Mouse (Mus musculus) MEL (cell line): ENCODE data around the gene Rsbn1l. TPM values are rescaled to one million over a fixed set of nuclear protein-coding genes. Genes with fewer than 3 reads are reported as not detected.

Source experiments
- DNase-seq: peaks from one replicate; pipeline ENCODE4 v3.0.0; 2011; ENCODE audit warnings: low read depth, low spot score
- H3K27ac ChIP-seq: 2 replicates; pipeline ENCODE4 v1.5.1; 2012; ENCODE audit warnings: low read depth, mild to moderate bottlenecking, control low read depth, low read length, moderate library complexity; ENCODE audit not compliant: control insufficient read depth
- H3K27me3 ChIP-seq, 2 experiments: fragments of 150-350 bp in 1 of 2; sonication (generic) in 1 of 2; 2 replicates each; pipeline ENCODE4 v1.6.1; 2012; ENCODE audit warnings: low read length in 2 of 2, mild to moderate bottlenecking in 2 of 2, improper control_type of control experiment in 1 of 2, moderate library complexity in 1 of 2; ENCODE audit not compliant: insufficient read depth in 2 of 2, control insufficient read depth in 1 of 2
- H3K36me3 ChIP-seq, 2 experiments: 2 replicates each; pipeline ENCODE4 v1.6.1; 2012 to 2014; ENCODE audit warnings: low read length in 2 of 2, improper control_type of control experiment in 1 of 2, inconsistent platforms in 1 of 2, mild to moderate bottlenecking in 1 of 2; ENCODE audit not compliant: insufficient read depth in 2 of 2, control insufficient read depth in 1 of 2
- H3K4me1 ChIP-seq, 2 experiments: fragments of 150-350 bp in 1 of 2; sonication (generic) in 1 of 2; 2 replicates each; pipeline ENCODE4 v1.6.1; 2012; ENCODE audit warnings: low read length in 2 of 2, improper control_type of control experiment in 1 of 2, mild to moderate bottlenecking in 1 of 2; ENCODE audit not compliant: insufficient read depth in 2 of 2, control insufficient read depth in 1 of 2
- H3K4me3 ChIP-seq, 2 experiments: fragments of 150-350 bp in 1 of 2; sonication (generic) in 1 of 2; 2 replicates each; pipeline ENCODE4 v1.5.1; 2012; ENCODE audit warnings: low read depth in 2 of 2, low read length in 2 of 2, mild to moderate bottlenecking in 2 of 2, moderate library complexity in 2 of 2, control low read depth in 1 of 2, improper control_type of control experiment in 1 of 2; ENCODE audit not compliant: control insufficient read depth in 1 of 2, insufficient read depth in 1 of 2
- H3K79me2 ChIP-seq: 2 replicates; pipeline ENCODE4 v1.6.1; 2012; ENCODE audit warnings: mild to moderate bottlenecking, low read length, moderate library complexity; ENCODE audit not compliant: control insufficient read depth, poor library complexity, insufficient read depth
- H3K9ac ChIP-seq: 2 replicates; pipeline ENCODE4 v1.6.1; 2012; ENCODE audit warnings: low read depth, mild to moderate bottlenecking, control low read depth, low read length, moderate library complexity; ENCODE audit not compliant: control insufficient read depth, poor library complexity, severe bottlenecking
- H3K9me3 ChIP-seq: fragments of 150-350 bp; sonication (generic); replicated peaks from 2 replicates; pipeline ENCODE4 v1.6.1; 2012; ENCODE audit warnings: mild to moderate bottlenecking, low read length, improper control_type of control experiment, moderate library complexity; ENCODE audit not compliant: insufficient read depth
- BHLHE40 ChIP-seq: IDR thresholded peaks from 2 replicates; pipeline ENCODE4 v1.6.1; 2012; ENCODE audit warnings: low read depth, mild to moderate bottlenecking, inconsistent platforms, low read length, improper control_type of control experiment, borderline replicate concordance
- CHD2 ChIP-seq: IDR thresholded peaks from 2 replicates; pipeline ENCODE4 v1.6.1; 2011; ENCODE audit warnings: low read length, improper control_type of control experiment
- E2F4 ChIP-seq: IDR thresholded peaks from 2 replicates; pipeline ENCODE4 v1.6.1; 2011; ENCODE audit warnings: low read depth, low read length, improper control_type of control experiment, borderline replicate concordance
- ELF1 ChIP-seq: IDR thresholded peaks from 2 replicates; pipeline ENCODE4 v1.6.1; 2014; ENCODE audit warnings: low read depth, mild to moderate bottlenecking, inconsistent platforms, low read length, improper control_type of control experiment, moderate library complexity
- GATA1 ChIP-seq: IDR thresholded peaks from 2 replicates; pipeline ENCODE4 v1.6.1; 2011; ENCODE audit warnings: low read depth, low read length, improper control_type of control experiment
- KAT2A ChIP-seq: conservative IDR thresholded peaks from 2 replicates; pipeline ENCODE4 v1.6.1; 2012; ENCODE audit warnings: low read depth, low read length, improper control_type of control experiment, inconsistent platforms
- MAX ChIP-seq: IDR thresholded peaks from 2 replicates; pipeline ENCODE4 v1.6.1; 2011; ENCODE audit warnings: low read length, improper control_type of control experiment
- MXI1 ChIP-seq: IDR thresholded peaks from 2 replicates; pipeline ENCODE4 v1.6.1; 2011; ENCODE audit warnings: mild to moderate bottlenecking, low read depth, low read length, improper control_type of control experiment
- MYB ChIP-seq: IDR thresholded peaks from 2 replicates; pipeline ENCODE4 v1.6.1; 2011; ENCODE audit warnings: mild to moderate bottlenecking, low read depth, low read length, improper control_type of control experiment
- NELFE ChIP-seq: IDR thresholded peaks from 2 replicates; pipeline ENCODE4 v1.6.1; 2011; ENCODE audit warnings: low read depth, low read length, improper control_type of control experiment
- NRF1 ChIP-seq: IDR thresholded peaks from 2 replicates; pipeline ENCODE4 v1.6.1; 2014; ENCODE audit warnings: low read depth, mild to moderate bottlenecking, inconsistent platforms, low read length, improper control_type of control experiment, moderate library complexity; ENCODE audit not compliant: poor library complexity, insufficient read depth, severe bottlenecking
- RAD21 ChIP-seq: IDR thresholded peaks from 2 replicates; pipeline ENCODE4 v1.6.1; 2011; ENCODE audit warnings: mild to moderate bottlenecking, low read depth, low read length, improper control_type of control experiment
- SIN3A ChIP-seq: IDR thresholded peaks from 2 replicates; pipeline ENCODE4 v1.6.1; 2012; ENCODE audit warnings: low read length, improper control_type of control experiment, inconsistent platforms
- TCF12 ChIP-seq: IDR thresholded peaks from 2 replicates; pipeline ENCODE4 v1.6.1; 2014; ENCODE audit warnings: low read depth, mild to moderate bottlenecking, inconsistent platforms, low read length, improper control_type of control experiment, moderate library complexity
- ZKSCAN1 ChIP-seq: IDR thresholded peaks from 2 replicates; pipeline ENCODE4 v1.6.1; 2012; ENCODE audit warnings: low read depth, mild to moderate bottlenecking, inconsistent platforms, low read length, improper control_type of control experiment, moderate library complexity
- polyA plus RNA-seq, 2 experiments: library from polyadenylated mRNA; stranded (reverse) in 1 of 2; unstranded in 1 of 2; fragments of >175 nt in 1 of 2; fragments of >200 nt in 1 of 2; gene quantifications; 2 replicates each; pipeline versions ENCODE4 v1.2.1 to v1.2.4; 2012; ENCODE audit warnings: low replicate concordance in 2 of 2, low read depth in 1 of 2; ENCODE audit not compliant: insufficient read length in 2 of 2, insufficient read depth in 1 of 2, missing spikeins in 1 of 2
- total RNA-seq: library from RNA; depleted of rRNA; stranded (reverse); fragments of 300-350 nt; gene quantifications from 2 replicates; pipeline ENCODE4 v1.2.3, GENCODE M21; 2012

Rsbn1l gene
- total and polyA plus RNA-seq, 3 experiments = 5.0 to 78.2 (median 17.4) TPM

DNA sequence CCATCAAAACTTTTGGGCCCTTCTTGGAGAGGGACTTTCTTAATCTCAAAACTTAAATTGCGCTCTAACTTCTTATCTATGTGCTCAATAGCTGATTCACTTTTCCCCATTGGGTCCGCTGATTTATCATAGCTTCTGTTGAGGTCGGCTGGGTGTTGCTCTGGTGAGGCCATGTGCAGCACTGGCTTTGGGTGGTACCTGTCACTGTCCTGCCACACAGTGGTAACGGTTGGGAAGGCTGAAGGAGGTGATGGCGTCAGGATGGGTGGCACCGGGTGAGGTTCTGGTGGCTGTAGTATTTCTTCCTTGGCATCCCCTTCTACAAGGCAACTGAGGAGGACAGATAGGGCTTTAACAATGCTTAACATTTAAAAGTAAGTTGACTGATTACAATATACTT, 42.2 kb upstream of the Rsbn1l start:
- TF ChIP-seq GATA1 (0 out of 2 replicates have a peak, but pooled peaks have one; percentile 19), NRF1 (no peak)
- Histone ChIP-seq H3K27me3 (no peaks in the 10 kb centered on the region), H3K36me3 (peaks cover 23 to 31% of the 10 kb centered on the region in 2 experiments), H3K9ac (no peak overlapping the region), H3K4me1 (peaks cover 3 to 13% of the 10 kb centered on the region in 2 experiments; a peak in 3 of 4 replicates), H3K27ac (no peak overlapping the region), H3K79me2 (no peaks in the 10 kb centered on the region; the same call in 1 of the 2 replicates), H3K9me3 (no peaks in the 10 kb centered on the region), H3K4me3 (no peak overlapping the region)
- no peak for DNase-seq

DNA sequence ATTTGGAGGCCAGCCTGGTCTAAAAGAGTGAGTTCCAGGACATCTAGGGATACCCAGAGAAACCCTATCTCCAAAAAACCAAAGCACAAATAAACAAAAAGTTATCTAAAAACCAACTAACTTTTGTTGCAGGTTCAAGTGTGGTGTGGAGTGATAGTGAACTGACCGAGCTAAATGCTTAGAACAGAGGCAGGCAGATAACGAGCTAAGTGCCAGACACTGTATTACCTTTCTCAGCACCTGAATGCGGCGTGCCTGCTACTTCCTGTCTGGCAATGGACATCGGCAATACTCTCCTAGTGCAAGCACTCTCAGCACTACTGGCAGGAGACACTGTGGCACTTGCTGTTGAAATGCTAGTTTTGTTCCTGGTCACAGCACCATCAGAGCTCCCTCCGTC, 41.4 kb upstream of the Rsbn1l start:
- peaks cover 26 to 27% of the 10 kb centered on the region in 2 experiments for H3K36me3 ChIP-seq
- no peak overlapping the region for H3K4me3 ChIP-seq
- no peaks in the 10 kb centered on the region; the same call in 1 of the 2 replicates for H3K79me2 ChIP-seq
- peaks cover 3 to 8% of the 10 kb centered on the region in 2 experiments; a peak in 3 of 4 replicates for H3K4me1 ChIP-seq
- no peak for DNase-seq
- H3K9me3 ChIP-seq = no peaks in the 10 kb centered on the region
- TF ChIP-seq KAT2A (no peak), ZKSCAN1 (no peak), E2F4 (no peak), MAX (no peak), BHLHE40 (no peak), MYB (no peak), RAD21 (no peak), TCF12 (no peak), CHD2 (no peak), NELFE (no peak), SIN3A (no peak), MXI1 (no peak), NRF1 (no peak), ELF1 (no peak)
- H3K27me3 ChIP-seq = no peaks in the 10 kb centered on the region
- H3K9ac ChIP-seq = no peak overlapping the region
- H3K27ac ChIP-seq = no peak overlapping the region
